Mouse (Mus musculus) intestine, embryonic 14.5 days (tissue): ENCODE results near the gene Arl14ep. TPM values are rescaled to one million over a fixed set of nuclear protein-coding genes. Genes with fewer than 3 reads are reported as not detected.

Experiments
- ATAC-seq: fragments of 200-750 bp; cut with Nextera tagmentation; replicated peaks from 2 replicates; pipeline ENCODE4 v1.8.0; 2017; ENCODE audit warnings: low read depth, moderate number of reproducible peaks, moderate TSS enrichment, moderate library complexity; ENCODE audit not compliant: low FRiP score, low TSS enrichment
- DNase-seq: peaks from one replicate; pipeline ENCODE4 v3.0.0-alpha.2; 2018; ENCODE audit warnings: low spot score
- H3K27ac ChIP-seq: fragments of 300-500 bp; sonication (generic); 2 replicates; pipeline ENCODE4 v1.5.1; 2014; ENCODE audit warnings: low read depth, mild to moderate bottlenecking, control low read depth
- H3K27me3 ChIP-seq: fragments of 300-500 bp; sonication (generic); replicated peaks from 2 replicates; pipeline ENCODE4 v1.6.1; 2014; ENCODE audit warnings: low read length, control low read depth; ENCODE audit not compliant: control insufficient read depth, insufficient read depth
- H3K36me3 ChIP-seq: fragments of 300-500 bp; sonication (generic); 2 replicates; pipeline ENCODE4 v1.6.1; 2014; ENCODE audit warnings: low read length, control low read depth; ENCODE audit not compliant: control insufficient read depth, insufficient read depth
- H3K4me1 ChIP-seq: fragments of 300-500 bp; sonication (generic); replicated peaks from 2 replicates; pipeline ENCODE4 v1.6.1; 2014; ENCODE audit warnings: low read length, control low read depth, mixed read lengths; ENCODE audit not compliant: control insufficient read depth, insufficient read depth
- H3K4me2 ChIP-seq: fragments of 300-500 bp; sonication (generic); 2 replicates; pipeline ENCODE4 v1.6.1; 2014; ENCODE audit warnings: low read length
- H3K4me3 ChIP-seq: fragments of 300-500 bp; sonication (generic); 2 replicates; pipeline ENCODE4 v1.5.1; 2014; ENCODE audit warnings: low read depth, low read length, control low read depth, mixed read lengths
- H3K9ac ChIP-seq: fragments of 300-500 bp; sonication (generic); 2 replicates; pipeline ENCODE4 v1.6.1; 2014; ENCODE audit warnings: mild to moderate bottlenecking, low read length
- H3K9me3 ChIP-seq: fragments of 300-500 bp; sonication (generic); 2 replicates; pipeline ENCODE4 v1.6.1; 2016; ENCODE audit warnings: low read length, control low read depth; ENCODE audit not compliant: control insufficient read depth
- WGBS: fragments of 180-500 bp; shearing (Covaris S2); extraction: QIAGEN DNeasy Blood & Tissue Kit; methylation state at CpG from one replicate; pipeline ENCODE4 v1.1.7; 2014; 5-methylcytosine and 5-hydroxymethylcytosine counted together
- polyA plus RNA-seq: library from polyadenylated mRNA; unstranded; fragments of >200 nt; fragmentation: Nextera tagmentation; extraction: Ambion mirVana; gene quantifications from 2 replicates; pipeline ENCODE4 v1.2.1, GENCODE M21; 2014

The Arl14ep gene
- polyA plus RNA-seq, 1 experiment from 2014 or later = 40.7 TPM

GRCm38 (mm10) chr2:106929906-106930305 is 44.3 kb downstream of the Arl14ep start:
- no peaks in the 10 kb centered on the region for H3K9me3 ChIP-seq
- no peak overlapping the region for H3K9ac ChIP-seq
- no peaks in the 10 kb centered on the region for H3K27me3 ChIP-seq
- ATAC-seq (no peak), DNase-seq (no peak)
- no peaks in the 10 kb centered on the region for H3K4me1 ChIP-seq
- H3K4me3 ChIP-seq = no peak overlapping the region
- H3K27ac ChIP-seq = no peak overlapping the region
- H3K4me2 ChIP-seq = no peak overlapping the region
- WGBS = 87% methylated on average over 3 of the region's 3 CpGs
- H3K36me3 ChIP-seq = no peaks in the 10 kb centered on the region

Other genes with a start within 250 kb of the Arl14ep start
- not detected in 2 replicates for gene Fshb, start 85.2 kb upstream of the Arl14ep start, polyA plus RNA-seq